Mouse (Mus musculus) heart, adult 2 months (tissue): ENCODE measurements around the gene Rbm15. TPM values are rescaled to one million over a fixed set of nuclear protein-coding genes. Genes with fewer than 3 reads are reported as not detected.

ENCODE experiments used
- DNase-seq, 2 experiments: peaks; one replicate each; pipeline ENCODE4 v3.0.0; 2021
- H3K27ac ChIP-seq: fragments of 200-600 bp; 2 replicates; pipeline ENCODE4 v1.8.1; 2022
- H3K27me3 ChIP-seq: fragments of 200-500 bp; 2 replicates; pipeline ENCODE4 v1.6.1; 2012; ENCODE audit warnings: mild to moderate bottlenecking, low read length, inconsistent platforms, mixed read lengths; ENCODE audit not compliant: control insufficient read depth, insufficient read depth
- H3K36me3 ChIP-seq: fragments of 200-500 bp; 2 replicates; pipeline ENCODE4 v1.6.1; 2012; ENCODE audit warnings: low read length, inconsistent platforms; ENCODE audit not compliant: control insufficient read depth, insufficient read depth
- H3K4me1 ChIP-seq: fragments of 200-500 bp; 2 replicates; pipeline ENCODE4 v1.6.1; 2011; ENCODE audit warnings: low read length; ENCODE audit not compliant: control insufficient read depth, insufficient read depth
- H3K4me3 ChIP-seq: fragments of 200-600 bp; 2 replicates; pipeline ENCODE4 v1.8.1; 2022
- H3K79me2 ChIP-seq: fragments of 200-500 bp; replicated peaks from 2 replicates; pipeline ENCODE4 v1.6.1; 2012; ENCODE audit warnings: mild to moderate bottlenecking, inconsistent platforms, low read length, moderate library complexity, mixed read lengths; ENCODE audit not compliant: control insufficient read depth, insufficient read depth
- H3K9ac ChIP-seq: fragments of 200-500 bp; 2 replicates; pipeline ENCODE4 v1.6.1; 2012; ENCODE audit warnings: low read depth, mild to moderate bottlenecking, control low read depth, inconsistent platforms, low read length, mixed read lengths
- CTCF ChIP-seq: fragments of 200-600 bp; IDR thresholded peaks from 2 replicates; pipeline ENCODE4 v1.8.1; 2022; ENCODE audit warnings: antibody characterized with exemption, mild to moderate bottlenecking, moderate library complexity
- EP300 ChIP-seq: fragments of 200-500 bp; IDR thresholded peaks from 2 replicates; pipeline ENCODE4 v1.6.1; 2011; ENCODE audit warnings: low read depth, low read length, control low read depth; ENCODE audit not compliant: insufficient read depth
- POLR2A ChIP-seq: fragments of 200-500 bp; IDR thresholded peaks from 2 replicates; pipeline ENCODE4 v1.6.1; 2011; ENCODE audit warnings: mild to moderate bottlenecking, low read depth, low read length, control low read depth; ENCODE audit not compliant: insufficient read depth
- WGBS: fragments of 180-500 bp; shearing (Covaris S2); methylation state at CpG from one replicate; pipeline ENCODE4 v1.1.7; 2018; 5-methylcytosine and 5-hydroxymethylcytosine counted together
- intact Hi-C: fragments of 180-260 bp; cut with DNase I; formaldehyde crosslinking; loops from one replicate; pipeline ENCODE4 v1.15.1; 2025
- polyA plus RNA-seq: library from polyadenylated mRNA; depleted of rRNA; stranded (reverse); fragments of >200 nt; gene quantifications from 2 replicates; pipeline ENCODE4 v1.2.3, GENCODE M21; 2012
- total RNA-seq, 2 experiments: library from RNA; stranded (reverse); gene quantifications; 2 replicates each; pipeline ENCODE4 v1.2.3; 2021

The Rbm15 gene
- total and polyA plus RNA-seq, 3 experiments = 3.6 to 24.5 (median 22.7) TPM

DNA sequence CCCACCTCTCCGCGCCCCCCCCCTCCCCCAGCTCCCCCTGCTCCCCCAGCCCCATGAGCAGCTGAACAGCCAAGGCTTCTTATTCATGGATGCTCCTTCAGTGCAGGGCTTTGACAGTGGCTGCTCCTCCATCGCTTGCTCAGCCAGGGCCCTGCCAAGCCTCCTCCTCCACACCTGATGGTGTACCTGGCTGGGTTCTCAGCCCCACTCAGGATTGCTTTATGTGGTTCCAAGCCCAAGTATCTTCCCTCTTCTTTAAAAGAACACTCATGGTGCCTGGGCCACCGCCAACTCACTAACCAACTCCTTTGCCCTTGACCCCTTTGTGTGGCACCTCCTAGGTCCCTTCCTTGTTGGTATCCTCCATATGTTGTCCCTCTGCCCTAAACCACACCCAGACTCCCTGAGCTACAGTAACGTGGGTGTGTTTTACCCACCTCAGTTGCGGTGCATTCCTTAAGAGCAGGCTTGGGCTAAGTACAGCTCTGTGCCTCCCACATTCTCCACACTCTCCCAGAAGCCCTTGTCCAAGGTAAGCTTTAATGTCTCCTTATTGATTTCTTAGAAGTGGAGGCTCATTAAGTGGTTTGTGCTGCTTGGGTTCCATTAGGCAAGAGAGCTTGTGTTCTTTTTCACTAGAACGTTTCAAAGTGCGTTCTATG, 34.6 kb upstream of the Rbm15 start:
- Histone ChIP-seq H3K4me1 (no peaks in the 10 kb centered on the region), H3K79me2 (no peaks in the 10 kb centered on the region), H3K4me3 (no peak overlapping the region), H3K27me3 (peaks cover 1% of the 10 kb centered on the region; the same call in 1 of the 2 replicates), H3K9ac (no peak overlapping the region), H3K36me3 (no peaks in the 10 kb centered on the region), H3K27ac (no peak overlapping the region)
- no peak for TF ChIP-seq CTCF
- DNase-seq = no peak
- intact Hi-C loops = no loop called here
- WGBS = 76% methylated on average over 8 of the region's 8 CpGs

DNA sequence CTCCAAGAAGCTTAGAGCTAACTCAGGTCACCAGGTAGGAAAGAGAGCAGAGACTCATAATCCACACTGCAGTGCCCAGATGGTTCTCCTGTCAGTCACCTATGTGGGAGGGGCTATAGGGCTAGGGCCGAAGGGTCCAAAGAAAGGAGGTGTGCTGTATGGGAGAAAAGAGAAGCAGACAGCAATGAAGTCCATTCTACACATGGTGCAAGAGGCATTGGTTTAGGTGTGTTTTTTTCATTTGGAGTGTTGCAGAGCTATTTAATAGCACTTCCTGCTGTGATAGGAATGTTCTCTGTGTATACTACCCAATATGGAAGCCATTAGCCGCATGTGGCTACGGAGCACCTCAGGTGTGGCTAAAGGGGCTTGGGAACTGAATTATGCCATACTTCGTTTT, 31.9 kb upstream of the Rbm15 start:
- WGBS = 90% methylated on average over 4 of the region's 4 CpGs
- no peaks in the 10 kb centered on the region for H3K36me3 ChIP-seq

DNA sequence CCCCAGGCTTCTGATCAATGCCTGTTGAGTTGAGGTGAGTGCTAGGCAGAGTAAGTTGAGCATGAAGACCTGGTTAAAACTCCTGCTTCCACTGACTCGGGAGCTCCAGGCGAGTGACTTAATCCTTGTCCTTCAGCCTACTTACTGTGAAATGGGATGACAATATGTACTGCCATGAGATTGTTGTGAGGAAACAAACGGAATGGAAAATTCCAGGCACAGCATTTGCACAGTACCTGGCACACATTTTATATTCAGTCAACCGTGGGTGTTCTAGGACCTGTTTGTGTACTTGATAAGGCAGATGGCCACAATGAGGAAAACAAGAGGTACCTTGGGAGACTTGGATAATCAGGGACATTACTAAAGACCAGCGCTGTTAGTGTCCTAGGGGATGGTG, 29.9 kb upstream of the Rbm15 start:
- peaks cover 6% of the 10 kb centered on the region for H3K4me1 ChIP-seq
- no peak overlapping the region for H3K27ac ChIP-seq
- H3K79me2 ChIP-seq = no peaks in the 10 kb centered on the region
- H3K9ac ChIP-seq = no peak overlapping the region
- no peak overlapping the region for H3K4me3 ChIP-seq
- no peaks in the 10 kb centered on the region; the same call in 1 of the 2 replicates for H3K36me3 ChIP-seq
- WGBS = 76% methylated on average over 5 of the region's 5 CpGs
- DNase-seq = no peak
- no peak for TF ChIP-seq POLR2A
- no peak for TF ChIP-seq CTCF
- no peak for TF ChIP-seq EP300
- intact Hi-C loops = no loop called here
- peaks cover 1% of the 10 kb centered on the region; the same call in 1 of the 2 replicates for H3K27me3 ChIP-seq

More for the DNA sequence above, 31.9 kb upstream of the Rbm15 start:
- H3K27me3 ChIP-seq = peaks cover 1% of the 10 kb centered on the region; the same call in 1 of the 2 replicates
- DNase-seq = no peak
- TF ChIP-seq POLR2A (no peak), CTCF (no peak), EP300 (no peak)
- intact Hi-C loops = no loop called here
- H3K79me2 ChIP-seq = no peaks in the 10 kb centered on the region
- no peak overlapping the region for H3K4me3 ChIP-seq
- H3K4me1 ChIP-seq = peaks cover 3% of the 10 kb centered on the region
- H3K27ac ChIP-seq = no peak overlapping the region
- no peak overlapping the region for H3K9ac ChIP-seq

DNA sequence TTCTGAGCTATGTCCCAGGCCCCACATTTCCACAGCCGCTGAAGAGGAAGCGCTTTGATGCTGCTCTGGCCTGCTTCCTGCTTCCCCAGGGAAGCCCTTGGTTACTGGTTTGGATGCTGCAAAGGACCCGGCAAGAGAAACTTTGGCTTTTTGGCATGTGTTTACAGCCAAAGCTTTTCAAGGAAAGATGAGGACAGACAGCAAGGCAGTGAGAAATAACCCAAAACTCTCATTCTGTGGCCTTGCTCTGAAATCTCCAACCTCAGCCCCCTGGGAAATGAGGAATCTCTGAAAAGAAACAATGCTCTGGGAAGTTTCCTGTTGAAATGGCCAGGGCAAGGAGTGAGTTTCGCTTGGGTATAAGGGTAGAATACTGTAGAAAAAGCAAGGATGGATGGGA, 26.9 kb upstream of the Rbm15 start:
- Histone ChIP-seq H3K27ac (no peak overlapping the region), H3K4me3 (no peak overlapping the region), H3K4me1 (peaks cover 7% of the 10 kb centered on the region), H3K36me3 (no peaks in the 10 kb centered on the region; the same call in 1 of the 2 replicates), H3K27me3 (no peaks in the 10 kb centered on the region), H3K79me2 (no peaks in the 10 kb centered on the region), H3K9ac (no peak overlapping the region)
- WGBS = 37% methylated on average over 4 of the region's 4 CpGs
- TF ChIP-seq POLR2A (no peak), EP300 (no peak), CTCF (no peak)
- peak; percentile 30 for DNase-seq
- intact Hi-C loops = no loop called here

DNA sequence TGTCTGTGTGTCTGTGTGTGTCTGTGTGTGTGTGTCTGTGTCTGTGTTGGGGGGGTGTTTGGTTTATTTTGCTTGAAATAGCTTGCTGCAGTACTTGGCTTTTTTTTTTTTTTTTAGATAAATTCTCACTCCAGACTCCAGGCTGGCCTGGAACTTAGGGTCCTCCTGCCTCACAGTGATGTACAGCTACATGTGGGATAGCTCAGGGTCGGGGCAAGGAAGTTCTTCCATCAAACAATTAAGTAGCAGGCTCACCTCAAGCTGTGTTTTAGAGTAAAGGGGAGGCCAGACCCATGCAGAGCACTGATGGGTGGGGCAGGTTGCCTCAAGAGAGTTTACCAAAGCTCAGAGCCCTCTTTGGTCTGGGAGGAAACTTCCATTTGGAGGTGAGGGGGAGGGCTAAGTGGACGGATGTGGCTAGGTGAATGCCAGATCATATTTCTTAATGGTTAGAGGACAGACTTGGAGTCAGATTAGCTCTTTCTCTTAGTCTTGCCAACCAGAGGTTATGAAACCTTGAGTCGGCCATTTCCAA, 24.3 kb upstream of the Rbm15 start:
- intact Hi-C loops = loop anchor here (1.0 to 10.0 kb wide), 5 partner anchors 21 to 153 kb away; partner anchors contain the start of gene A630076J17Rik
- no peaks in the 10 kb centered on the region for H3K27me3 ChIP-seq
- no peak overlapping the region for H3K27ac ChIP-seq
- H3K9ac ChIP-seq = no peak overlapping the region
- no peak overlapping the region for H3K4me3 ChIP-seq
- H3K79me2 ChIP-seq = no peaks in the 10 kb centered on the region
- peaks cover 7% of the 10 kb centered on the region for H3K4me1 ChIP-seq
- WGBS = 84% methylated on average over 3 of the region's 3 CpGs
- no peak for DNase-seq
- H3K36me3 ChIP-seq = no peaks in the 10 kb centered on the region; the same call in 1 of the 2 replicates
- TF ChIP-seq POLR2A (no peak), CTCF (no peak), EP300 (no peak)

DNA sequence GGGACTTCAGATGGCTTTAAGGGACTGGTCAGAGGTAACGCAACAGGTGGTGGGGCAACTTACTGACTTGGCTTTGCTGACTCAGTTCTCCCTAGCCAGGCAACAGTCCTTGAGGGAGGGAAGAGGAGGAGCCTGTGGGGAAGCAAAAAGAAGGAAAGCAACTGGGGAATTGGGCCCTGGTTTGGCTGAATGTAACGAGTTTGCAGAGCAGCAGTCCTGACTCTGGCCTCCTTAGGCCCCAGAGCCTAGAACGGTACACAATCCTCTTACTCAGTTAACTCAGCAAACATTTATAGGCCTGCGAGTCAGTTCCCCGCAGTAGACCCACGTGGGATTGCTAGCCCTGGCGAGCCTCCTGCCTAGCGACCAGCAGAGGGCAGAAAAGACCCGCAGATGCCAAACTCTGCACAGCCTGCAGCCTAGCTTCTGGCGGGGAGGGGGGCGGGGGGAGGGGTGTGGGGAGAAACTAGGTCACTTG, 23.5 kb upstream of the Rbm15 start:
- H3K79me2 ChIP-seq = no peaks in the 10 kb centered on the region
- no peaks in the 10 kb centered on the region; the same call in 1 of the 2 replicates for H3K36me3 ChIP-seq
- peak; percentile 78 for DNase-seq
- under 1% methylated on average over 11 of the region's 11 CpGs for WGBS
- no peak overlapping the region for H3K27ac ChIP-seq
- H3K27me3 ChIP-seq = no peaks in the 10 kb centered on the region
- TF ChIP-seq CTCF (peak; percentile 74), EP300 (no peak)
- H3K9ac ChIP-seq = peak overlapping the region; percentile 19; the same call in 1 of the 2 replicates
- peaks cover 7% of the 10 kb centered on the region for H3K4me1 ChIP-seq
- intact Hi-C loops = loop anchor here (1.0 to 10.0 kb wide), 4 partner anchors 105 to 152 kb away; partner anchors contain the start of gene A630076J17Rik
- H3K4me3 ChIP-seq = no peak overlapping the region
